Mouse (Mus musculus) layer of hippocampus, postnatal 36 days (tissue): ENCODE results near the gene Hmces. TPM values are rescaled to one million over a fixed set of nuclear protein-coding genes. Genes with fewer than 3 reads are reported as not detected.
"Not testable (repeated sequence)": the region's sequence is repeated elsewhere in the genome, so short reads cannot be mapped to it uniquely, and the experiment has no call there.

ENCODE experiments used
- DNase-seq, 2 experiments: peaks; one replicate each; pipeline ENCODE4 v3.0.0; 2022
- microRNA-seq, 2 experiments: library from miRNA; unstranded; fragments of <30 nt; microRNA quantifications; one replicate each; pipeline ENCODE4 v1.2.0; 2021
- total RNA-seq, 2 experiments: library from RNA; stranded (reverse); gene quantifications; 2 replicates each; pipeline ENCODE4 v1.2.3; 2021

The Hmces gene
- total RNA-seq, 2 experiments from 2014 or later, result 24.3 to 28.4 TPM

DNA sequence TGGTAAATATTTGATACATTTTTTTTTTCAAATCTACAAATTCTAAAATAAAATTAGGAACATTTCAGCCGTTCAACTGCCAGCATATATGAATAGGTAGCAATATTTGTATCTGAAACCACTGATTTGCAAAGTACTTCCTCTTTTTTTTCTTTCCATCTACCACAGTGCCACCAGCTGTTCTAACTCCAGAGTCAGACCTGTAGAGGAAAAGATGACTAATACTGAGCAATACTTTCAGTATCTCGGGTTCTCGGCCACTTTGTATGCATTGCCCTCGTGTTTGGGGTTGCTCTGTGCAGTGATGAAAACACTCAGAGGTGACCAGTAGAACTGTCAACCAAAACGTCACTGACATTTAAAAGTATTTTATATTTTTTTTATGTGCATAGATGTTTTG is 2.2 kb downstream of the Hmces start:
- no peak for DNase-seq

GRCm38 (mm10) chr6:87921201-87921600 is 7.5 kb downstream of the Hmces start:
- no peak for DNase-seq

DNA sequence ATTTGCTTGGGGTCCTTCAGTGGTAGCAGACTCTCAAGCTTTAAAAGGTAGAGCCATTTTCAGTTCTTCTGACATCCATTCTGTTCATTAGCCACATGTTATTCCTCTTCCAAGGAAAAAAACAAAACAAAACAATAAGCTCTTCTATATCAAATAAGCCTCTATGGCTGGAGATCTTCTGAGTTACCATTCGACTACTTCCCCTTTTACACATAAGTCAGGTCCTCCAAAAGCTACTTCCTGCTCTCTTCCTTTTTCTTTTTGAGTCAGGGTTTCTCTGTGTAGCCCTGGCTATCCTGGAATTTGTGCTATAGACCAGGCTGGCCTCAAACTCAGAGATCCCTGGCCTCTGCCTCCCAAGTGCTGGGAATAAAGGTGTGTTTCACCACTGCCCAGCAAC is 9.9 kb downstream of the Hmces start:
- no peak for DNase-seq

DNA sequence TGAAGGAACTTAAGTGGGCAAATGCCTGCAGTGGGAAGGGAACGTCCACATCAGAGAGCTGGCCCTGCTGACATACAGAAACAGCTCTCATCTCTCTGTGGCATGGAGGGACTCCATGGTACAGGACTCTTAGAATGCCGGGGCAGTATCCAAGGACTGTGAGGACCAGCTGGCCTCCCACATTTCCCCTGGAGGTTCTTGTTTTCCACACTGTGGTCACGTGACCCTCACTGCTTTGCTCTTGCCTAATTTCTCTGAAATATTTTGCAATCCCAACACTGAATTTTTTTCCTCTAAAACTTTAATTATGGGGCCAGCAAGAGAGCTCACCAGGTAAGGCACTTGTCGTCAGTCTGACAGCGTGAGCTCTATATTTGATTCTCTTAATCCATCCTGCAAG is 21.3 kb downstream of the Hmces start:
- DNase-seq, result no peak

DNA sequence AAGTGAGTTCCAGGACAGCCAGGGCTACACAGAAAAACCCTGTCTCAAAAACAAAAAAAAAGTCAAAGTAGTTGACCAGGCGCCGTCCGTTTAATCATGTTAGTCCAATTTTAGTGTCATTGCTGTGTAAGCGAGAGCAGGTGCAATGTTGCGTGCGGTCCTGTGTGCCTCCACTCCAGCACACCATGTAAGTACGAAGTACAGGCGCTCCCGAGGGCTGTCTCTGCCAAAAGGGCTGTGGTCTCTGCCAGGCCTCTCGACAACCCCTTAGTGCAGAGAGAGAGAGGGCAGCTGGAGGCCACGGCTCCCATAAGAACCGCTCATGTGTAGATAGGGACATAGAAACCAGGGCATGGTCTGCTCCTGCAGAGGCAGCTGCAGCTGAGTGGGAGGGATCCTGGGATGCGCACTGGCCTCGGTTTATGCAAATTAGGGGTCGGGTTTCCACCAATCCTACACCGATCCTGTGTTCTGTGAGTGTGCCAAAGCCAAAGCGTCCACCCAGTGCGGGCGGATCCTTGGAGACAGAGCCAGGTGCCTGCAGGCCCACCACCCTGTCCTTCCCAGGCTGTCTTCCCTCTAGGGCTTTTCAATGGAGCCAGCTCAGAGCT is 23.5 kb downstream of the Hmces start:
- no peak for DNase-seq

GRCm38 (mm10) chr6:87938941-87939340 is 25.2 kb downstream of the Hmces start:
- no peak for DNase-seq

GRCm38 (mm10) chr6:87942179-87942578 is 28.4 kb downstream of the Hmces start:
- DNase-seq, result no peak

DNA sequence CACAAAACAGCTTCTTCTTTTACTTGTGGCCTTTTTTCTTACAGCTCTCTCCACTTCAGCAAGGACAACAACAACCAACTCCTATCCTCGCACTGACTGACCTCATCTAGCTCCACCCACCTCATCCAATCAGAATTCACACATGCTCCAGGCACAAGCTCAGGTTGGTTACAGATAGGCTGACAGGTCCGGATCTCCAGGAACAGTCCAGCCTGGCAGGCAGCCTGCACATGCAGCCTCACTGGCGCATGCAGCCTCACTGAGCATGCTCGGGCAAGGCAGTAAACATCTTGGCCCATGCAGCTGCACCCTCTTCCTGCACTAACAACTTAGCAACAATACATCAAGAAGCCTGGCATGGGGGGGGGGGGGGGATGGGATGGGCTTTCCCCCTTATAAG is 48.7 kb downstream of the Hmces start:
- not testable (repeated sequence) for DNase-seq

GRCm38 (mm10) chr6:87970041-87970440 is 56.3 kb downstream of the Hmces start:
- DNase-seq, result no peak

DNA sequence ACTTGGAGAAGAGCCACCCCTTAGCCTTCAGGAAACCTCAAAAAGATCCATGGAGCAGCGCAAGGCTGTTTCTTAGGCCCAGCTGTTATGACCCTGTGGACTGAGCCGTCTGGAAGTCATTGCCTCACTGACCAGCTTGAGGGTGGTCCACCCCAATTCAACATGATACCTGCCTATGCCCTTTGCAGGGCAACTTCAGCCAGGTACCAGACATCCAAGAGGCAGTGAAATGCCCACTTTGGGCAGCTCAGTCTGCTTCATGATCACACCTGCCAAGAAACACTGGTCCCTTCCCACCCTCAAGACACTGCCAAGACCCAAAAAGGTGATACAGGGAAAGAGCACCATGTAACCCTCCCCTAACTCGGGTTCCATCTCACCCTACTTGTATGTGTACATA is 66.0 kb downstream of the Hmces start:
- no peak for DNase-seq

GRCm38 (mm10) chr6:87980374-87981029 is 66.8 kb downstream of the Hmces start:
- peak; percentile 84 to 85 for DNase-seq

GRCm38 (mm10) chr6:87981030-87981485 is 67.3 kb downstream of the Hmces start:
- peak; percentile 41 to 52 for DNase-seq

- peak; percentile 76 to 79 for DNase-seq
These were observed 68.0 kb downstream of the Hmces start, which contains the start of gene H1fx for GRCm38 (mm10) chr6:87981547-87982256. TSS of gene H1fx (minus strand) at chr6:87981637.

DNA sequence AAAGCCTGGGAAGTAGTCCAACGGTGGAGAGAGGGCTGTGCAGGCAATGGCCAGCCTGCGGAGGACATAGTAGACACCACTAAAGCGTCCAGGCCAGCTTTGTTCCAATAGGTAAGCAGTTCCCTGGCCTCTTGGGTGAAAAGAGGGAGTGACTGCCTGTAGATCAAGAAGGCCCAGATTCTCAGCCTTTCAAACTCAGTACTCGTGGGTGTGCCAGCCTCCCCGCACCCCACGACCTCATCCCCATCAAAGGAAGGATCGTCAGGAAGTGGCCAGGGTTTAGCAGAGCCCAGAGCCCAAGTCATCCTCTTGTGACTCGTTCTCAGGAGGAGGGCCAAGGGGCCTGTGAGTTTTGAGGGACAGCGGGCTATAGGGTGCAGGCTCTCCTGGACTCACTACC is 68.8 kb downstream of the Hmces start:
- no peak for DNase-seq

Small RNA genes within 50 kb of the gene (microRNA-seq; reads per million reads assigned to microRNA genes)
- gene Gm47286, result 0 reads per million in 2 experiments

Other genes starting within 250 kb of the Hmces start
- 1 to 10 TPM; 6.2 to 6.5 TPM for gene Aplf, start 241.7 kb upstream of the Hmces start, total RNA-seq
- 1 to 10 TPM; 3.8 to 5.8 TPM for gene Efcc1, start 183.1 kb upstream of the Hmces start, total RNA-seq
- gene Gp9, start 135.9 kb upstream of the Hmces start, total RNA-seq, result 1 to 10 TPM in 1 of 2 experiments, under 1 TPM in 1; 0.82 to 1.5 TPM
- 10 to 100 TPM; 15.5 to 16.7 TPM for gene Rab43, start 101.8 kb upstream of the Hmces start, total RNA-seq
- 1 to 10 TPM; 1.8 to 3.4 TPM for gene Gm45140, start 78.1 kb upstream of the Hmces start, total RNA-seq
- gene Isy1, start 75.1 kb upstream of the Hmces start, total RNA-seq, result 10 to 100 TPM; 29.6 to 30.0 TPM
- gene Cnbp, start 62.8 kb upstream of the Hmces start, total RNA-seq, result 100 to 1,000 TPM; 254 to 269 TPM
- gene Copg1, start 26.1 kb upstream of the Hmces start, total RNA-seq, result 100 to 1,000 TPM; 238 to 252 TPM
- gene H1fx, start 67.7 kb downstream of the Hmces start, total RNA-seq, result 10 to 100 TPM; 63.5 to 71.7 TPM
- gene Rab7, start 131.3 kb downstream of the Hmces start, total RNA-seq, result 100 to 1,000 TPM; 312 to 316 TPM
- 100 to 1,000 TPM; 185 to 192 TPM for gene Rpn1, start 170.5 kb downstream of the Hmces start, total RNA-seq